Mouse (Mus musculus) hindbrain, postnatal 0 days (tissue): ENCODE data around the gene Usp19. TPM values are rescaled to one million over a fixed set of nuclear protein-coding genes. Genes with fewer than 3 reads are reported as not detected.
A peak's percentile ranks its signal among the peaks of the same experiment; 100 is the strongest.

Source experiments
- ATAC-seq: fragments of 200-750 bp; cut with Nextera tagmentation; 2 replicates; pipeline ENCODE4 v1.8.0; 2017; ENCODE audit warnings: mild to moderate bottlenecking, moderate TSS enrichment, moderate library complexity
- DNase-seq: peaks from one replicate; pipeline ENCODE4 v3.0.0-alpha.2; 2015; ENCODE audit warnings: low spot score
- H3K27ac ChIP-seq: fragments of 300-500 bp; sonication (generic); 2 replicates; pipeline ENCODE4 v1.5.1; 2014; ENCODE audit warnings: mild to moderate bottlenecking
- H3K27me3 ChIP-seq: fragments of 300-500 bp; sonication (generic); 2 replicates; pipeline ENCODE4 v1.6.1; 2014; ENCODE audit warnings: low read length, mixed read lengths; ENCODE audit not compliant: insufficient read depth
- H3K36me3 ChIP-seq: fragments of 300-500 bp; sonication (generic); 2 replicates; pipeline ENCODE4 v1.6.1; 2014; ENCODE audit warnings: low read length, mixed read lengths; ENCODE audit not compliant: insufficient read depth
- H3K4me1 ChIP-seq: fragments of 300-500 bp; sonication (generic); 2 replicates; pipeline ENCODE4 v1.6.1; 2014; ENCODE audit warnings: antibody characterized with exemption, low read length, mixed read lengths; ENCODE audit not compliant: insufficient read depth
- H3K4me2 ChIP-seq: fragments of 300-500 bp; sonication (generic); 2 replicates; pipeline ENCODE4 v1.6.1; 2014; ENCODE audit warnings: low read depth, mild to moderate bottlenecking, low read length, moderate library complexity, mixed read lengths
- H3K4me3 ChIP-seq: fragments of 300-500 bp; sonication (generic); 2 replicates; pipeline ENCODE4 v1.5.1; 2014; ENCODE audit warnings: low read length
- H3K9ac ChIP-seq: fragments of 300-500 bp; sonication (generic); replicated peaks from 2 replicates; pipeline ENCODE4 v1.6.1; 2014; ENCODE audit warnings: mild to moderate bottlenecking, low read length, moderate library complexity, mixed read lengths
- H3K9me3 ChIP-seq: fragments of 300-500 bp; sonication (generic); 2 replicates; pipeline ENCODE4 v1.6.1; 2016; ENCODE audit warnings: low read length, mixed read lengths
- CTCF ChIP-seq: IDR thresholded peaks from 2 replicates; pipeline ENCODE4 v1.5.1; 2016; ENCODE audit warnings: antibody characterized with exemption, control low read depth, low read depth
- WGBS: fragments of 180-500 bp; shearing (Covaris S2); extraction: QIAGEN DNeasy Blood & Tissue Kit; methylation state at CpG from one replicate; pipeline ENCODE4 v1.1.7; 2014; 5-methylcytosine and 5-hydroxymethylcytosine counted together
- polyA plus RNA-seq: library from polyadenylated mRNA; unstranded; fragments of >200 nt; fragmentation: Nextera tagmentation; extraction: Ambion mirVana; gene quantifications from 2 replicates; pipeline ENCODE4 v1.2.1, GENCODE M21; 2015
- total RNA-seq: library from RNA; depleted of rRNA; stranded (reverse); fragments of >200 nt; gene quantifications from 2 replicates; pipeline ENCODE4 v1.2.3, GENCODE M21; 2014

Usp19 gene
- total and polyA plus RNA-seq, 2 experiments from 2014 or later = 52.0 to 104 TPM

GRCm38 (mm10) chr9:108451519-108452160 lies 38.8 kb upstream of the Usp19 start:
- DNase-seq (peak; percentile 7), ATAC-seq (no peak)
- Histone ChIP-seq H3K9me3 (no peaks in the 10 kb centered on the region), H3K9ac (peak overlapping the region; percentile 66), H3K4me1 (peaks cover 27% of the 10 kb centered on the region), H3K36me3 (peaks cover 5% of the 10 kb centered on the region; the same call in 1 of the 2 replicates), H3K27me3 (no peaks in the 10 kb centered on the region), H3K4me3 (peak overlapping the region; percentile 56), H3K27ac (peak overlapping the region; percentile 74), H3K4me2 (peak overlapping the region; percentile 79)
- 47% methylated on average over 6 of the region's 6 CpGs for WGBS
- TF ChIP-seq CTCF = no peak

- H3K27me3 ChIP-seq = no peaks in the 10 kb centered on the region
- peaks cover 27% of the 10 kb centered on the region for H3K4me1 ChIP-seq
- H3K9me3 ChIP-seq = no peaks in the 10 kb centered on the region
- DNase-seq (peak; percentile 95), ATAC-seq (peak; percentile 92)
- H3K27ac ChIP-seq = peak overlapping the region; percentile 74
- H3K4me2 ChIP-seq = peak overlapping the region; percentile 79
- under 1% methylated on average over 40 of the region's 40 CpGs for WGBS
- peaks cover 5% of the 10 kb centered on the region; the same call in 1 of the 2 replicates for H3K36me3 ChIP-seq
- peak; percentile 93 for TF ChIP-seq CTCF
- peak overlapping the region; percentile 66 for H3K9ac ChIP-seq
- peak overlapping the region; percentile 56 for H3K4me3 ChIP-seq
Observed at GRCm38 (mm10) chr9:108452291-108452906, 38.0 kb upstream of the Usp19 start.

- 32% methylated on average over 6 of the region's 6 CpGs for WGBS
- peaks cover 5% of the 10 kb centered on the region; the same call in 1 of the 2 replicates for H3K36me3 ChIP-seq
Observed at GRCm38 (mm10) chr9:108452911-108453310, 37.5 kb upstream of the Usp19 start.

GRCm38 (mm10) chr9:108453458-108453857 lies 36.9 kb upstream of the Usp19 start:
- Histone ChIP-seq H3K4me2 (peak overlapping the region; percentile 79), H3K27ac (peak overlapping the region; percentile 74; the same call in 1 of the 2 replicates), H3K9ac (peak overlapping the region; percentile 66; the same call in 1 of the 2 replicates), H3K27me3 (no peaks in the 10 kb centered on the region), H3K9me3 (no peaks in the 10 kb centered on the region), H3K36me3 (peaks cover 3% of the 10 kb centered on the region; the same call in 1 of the 2 replicates), H3K4me3 (no peak overlapping the region; the same call in 1 of the 2 replicates), H3K4me1 (peaks cover 27% of the 10 kb centered on the region)
- DNase-seq (no peak), ATAC-seq (no peak)
- 59% methylated on average over 4 of the region's 4 CpGs for WGBS
- TF ChIP-seq CTCF = no peak

More at GRCm38 (mm10) chr9:108452911-108453310, 37.5 kb upstream of the Usp19 start:
- DNase-seq = no peak
- Histone ChIP-seq H3K9me3 (no peaks in the 10 kb centered on the region), H3K27ac (peak overlapping the region; percentile 74), H3K9ac (peak overlapping the region; percentile 66), H3K27me3 (no peaks in the 10 kb centered on the region), H3K4me1 (peaks cover 27% of the 10 kb centered on the region), H3K4me2 (peak overlapping the region; percentile 79), H3K4me3 (peak overlapping the region; percentile 56)
- TF ChIP-seq CTCF = no peak
- peak; percentile 55 for ATAC-seq

- no peak for DNase-seq
- H3K4me3 ChIP-seq = no peak overlapping the region
- 86% methylated on average over 6 of the region's 6 CpGs for whole genome bisulfite sequencing
- no peak overlapping the region for H3K4me2 ChIP-seq
- no peak overlapping the region for H3K9ac ChIP-seq
- no peaks in the 10 kb centered on the region for H3K36me3 ChIP-seq
- no peak overlapping the region for H3K27ac ChIP-seq
- no peaks in the 10 kb centered on the region for H3K27me3 ChIP-seq
- ATAC-seq = no peak
- H3K9me3 ChIP-seq = no peaks in the 10 kb centered on the region
- TF ChIP-seq CTCF = no peak
- peaks cover 26% of the 10 kb centered on the region for H3K4me1 ChIP-seq
Observed at GRCm38 (mm10) chr9:108454429-108454828, 36.0 kb upstream of the Usp19 start.

GRCm38 (mm10) chr9:108455747-108456571 lies 34.4 kb upstream of the Usp19 start:
- H3K27ac ChIP-seq = no peak overlapping the region
- H3K27me3 ChIP-seq = no peaks in the 10 kb centered on the region
- ATAC-seq = no peak
- peaks cover 10% of the 10 kb centered on the region; the same call in 1 of the 2 replicates for H3K4me1 ChIP-seq
- no peak overlapping the region for H3K4me3 ChIP-seq
- WGBS = 78% methylated on average over 12 of the region's 12 CpGs
- DNase-seq = no peak
- no peaks in the 10 kb centered on the region for H3K36me3 ChIP-seq
- no peak overlapping the region for H3K4me2 ChIP-seq
- no peak for TF ChIP-seq CTCF
- no peak overlapping the region for H3K9ac ChIP-seq
- no peaks in the 10 kb centered on the region for H3K9me3 ChIP-seq
